9 mouse cellular contexts compared by ENCODE assay signal in genomic region chr11:69604347-69604746, GRCm38 (mm10). TPM values are rescaled to one million over a fixed set of nuclear protein-coding genes. Genes with fewer than 3 reads are reported as not detected.
DNase-seq lines count a peak whose midpoint lies in the region; ATAC-seq and TF ChIP-seq lines count a peak whose summit lies in the region.
"Had no signal": no experiment of that assay in that cellular context is flagged by ENCODE, and none has a peak within 500 bp of the region (broad histone marks: within the 10 kb centered on the region; RNA-seq: fewer than 3 reads in every experiment).

No protein-coding gene starts in this region.

- no peaks in the 10 kb centered on the region for H3K27me3 ChIP-seq in heart, postnatal 0 days (ENCODE audit: control insufficient read depth, insufficient read depth, low read length)
- H3K27me3 ChIP-seq in embryonic facial prominence, embryonic 10.5 days (replicated peaks; ENCODE audit: low read depth, poor library complexity, severe bottlenecking): peaks cover 40% of the 10 kb centered on the region
- H3K27me3 ChIP-seq in hindbrain, embryonic 14.5 days (ENCODE audit: control insufficient read depth, insufficient read depth, low read length): no peaks in the 10 kb centered on the region
- H3K27me3 ChIP-seq in midbrain, embryonic 13.5 days: peaks cover 10% of the 10 kb centered on the region; the same call in 1 of the 2 replicates

- DNase-seq in heart, postnatal 0 days (ENCODE audit: low spot score): no peak
- no peak for DNase-seq in heart, postnatal 25 days (ENCODE audit: low spot score)
- no peak for DNase-seq in embryonic facial prominence, embryonic 10.5 days (ENCODE audit: low spot score)
- no peak for DNase-seq in hindbrain, embryonic 14.5 days (ENCODE audit: low spot score)
- no peak for DNase-seq in B cell, adult 2 months
- DNase-seq in adrenal gland, adult 2 months: no peak
- no peak for DNase-seq in testis, postnatal 10 days (ENCODE audit: low spot score)

- no peak for ATAC-seq in heart, postnatal 0 days (ENCODE audit: insufficient read depth, low read depth)
- ATAC-seq in hindbrain, embryonic 14.5 days (ENCODE audit: low FRiP score): no peak
- ATAC-seq in midbrain, embryonic 13.5 days: peak; percentile 47

- no peaks in the 10 kb centered on the region for H3K36me3 ChIP-seq in heart, postnatal 0 days (replicated peaks; ENCODE audit: control insufficient read depth, insufficient read depth, low read length)
- no peaks in the 10 kb centered on the region for H3K36me3 ChIP-seq in embryonic facial prominence, embryonic 10.5 days (replicated peaks)
- H3K36me3 ChIP-seq in hindbrain, embryonic 14.5 days (replicated peaks; ENCODE audit: control insufficient read depth, insufficient read depth): peaks cover 18% of the 10 kb centered on the region; the same call in 1 of the 2 replicates
- H3K36me3 ChIP-seq in midbrain, embryonic 13.5 days: peaks cover 17% of the 10 kb centered on the region

- H3K4me1 ChIP-seq in heart, postnatal 0 days (ENCODE audit: control insufficient read depth, insufficient read depth): peaks cover 59% of the 10 kb centered on the region
- peaks cover 52% of the 10 kb centered on the region for H3K4me1 ChIP-seq in embryonic facial prominence, embryonic 10.5 days
- H3K4me1 ChIP-seq in hindbrain, embryonic 14.5 days (replicated peaks; ENCODE audit: control insufficient read depth, insufficient read depth, low read length): peaks cover 15% of the 10 kb centered on the region
- H3K4me1 ChIP-seq in midbrain, embryonic 13.5 days (replicated peaks): peaks cover 39% of the 10 kb centered on the region

- intact Hi-C loops in heart, postnatal 25 days (cut with DNase I): loop anchor here (2.0 kb wide), 1 partner anchor 24 kb away; the partner anchor contains the start of genes Trp53 and Wrap53

- peak overlapping the region; percentile 79 for H3K27ac ChIP-seq in heart, postnatal 0 days (ENCODE audit: low read depth)
- peak overlapping the region; percentile 77; the same call in 1 of the 2 replicates for H3K27ac ChIP-seq in embryonic facial prominence, embryonic 10.5 days (replicated peaks)
- peak overlapping the region; percentile 83; the same call in 1 of the 2 replicates for H3K27ac ChIP-seq in hindbrain, embryonic 14.5 days
- H3K27ac ChIP-seq in midbrain, embryonic 13.5 days: peak overlapping the region; percentile 64; the same call in 1 of the 2 replicates

- no peaks in the 10 kb centered on the region for H3K9me3 ChIP-seq in heart, postnatal 0 days (replicated peaks; ENCODE audit: control insufficient read depth, low read length)
- H3K9me3 ChIP-seq in embryonic facial prominence, embryonic 10.5 days: no peaks in the 10 kb centered on the region
- no peaks in the 10 kb centered on the region for H3K9me3 ChIP-seq in hindbrain, embryonic 14.5 days (ENCODE audit: control insufficient read depth, low read length)
- no peaks in the 10 kb centered on the region for H3K9me3 ChIP-seq in midbrain, embryonic 13.5 days

- peak overlapping the region; percentile 97 for H3K4me2 ChIP-seq in heart, postnatal 0 days (ENCODE audit: low read depth, low read length)
- H3K4me2 ChIP-seq in hindbrain, embryonic 14.5 days (replicated peaks): peak overlapping the region; percentile 99
- H3K4me2 ChIP-seq in midbrain, embryonic 13.5 days (replicated peaks): peak overlapping the region; percentile 92

- no peak for TF ChIP-seq EP300 in heart, postnatal 0 days (IDR thresholded peaks at IDR 0.05; ENCODE audit: low read depth)

- peak overlapping the region; percentile 66 for H3K4me3 ChIP-seq in heart, postnatal 0 days (ENCODE audit: low read depth, low read length)
- H3K4me3 ChIP-seq in embryonic facial prominence, embryonic 10.5 days: peak overlapping the region; percentile 74
- peak overlapping the region; percentile 75 for H3K4me3 ChIP-seq in hindbrain, embryonic 14.5 days (replicated peaks; ENCODE audit: low read length)
- H3K4me3 ChIP-seq in midbrain, embryonic 13.5 days (replicated peaks): peak overlapping the region; percentile 62

- no peak overlapping the region for H3K9ac ChIP-seq in heart, postnatal 0 days (replicated peaks; ENCODE audit: low read depth, low read length)
- peak overlapping the region; percentile 90 for H3K9ac ChIP-seq in hindbrain, embryonic 14.5 days
- peak overlapping the region; percentile 86 for H3K9ac ChIP-seq in midbrain, embryonic 13.5 days (replicated peaks)

- 71% methylated on average over 3 of the region's 3 CpGs for WGBS in heart, postnatal 0 days
- 53% methylated on average over 3 of the region's 3 CpGs for WGBS in embryonic facial prominence, embryonic 10.5 days
- WGBS in hindbrain, embryonic 14.5 days: 53% methylated on average over 3 of the region's 3 CpGs
- WGBS in midbrain, embryonic 13.5 days: 49% methylated on average over 3 of the region's 3 CpGs

- no peak for TF ChIP-seq CTCF in heart, postnatal 0 days (IDR thresholded peaks at IDR 0.05; ENCODE audit: low read depth)

RNA-seq across cellular contexts. Expression of gene Atp1b2, which starts 1.4 kb away (rescaled TPM):
- 23.7 and 24.7 TPM in 2 replicates for total RNA-seq in heart, postnatal 0 days (2014; rRNA removed; ENCODE audit: low replicate concordance)
- polyA plus RNA-seq in heart, postnatal 0 days (2015; fragmentation: Nextera tagmentation; extraction: Ambion mirVana): 15.1 and 16.8 TPM in 2 replicates
- total RNA-seq in heart, postnatal 25 days (2021): 10 to 100 TPM; 18.0 to 25.8 TPM
- polyA plus RNA-seq in embryonic facial prominence, embryonic 10.5 days (2016; fragmentation: Nextera tagmentation; extraction: Ambion mirVana): 3.2 TPM in 2 replicates
- polyA plus RNA-seq in hindbrain, embryonic 14.5 days (2014; fragmentation: Nextera tagmentation; extraction: Ambion mirVana): 72.1 and 94.2 TPM in 2 replicates
- 23.2 and 24.3 TPM in 2 replicates for polyA plus RNA-seq in midbrain, embryonic 13.5 days (2015; fragmentation: Nextera tagmentation; extraction: Ambion mirVana)
- 10 to 100 TPM; 34.9 to 40.2 TPM for total RNA-seq in adrenal gland, adult 2 months (2021)
- polyA plus RNA-seq in adrenal gland, adult 2 months (2012; rRNA removed): 28.3 and 31.5 TPM in 2 replicates
- total RNA-seq: neutrophil, adult 5-6 weeks had no signal

RNA-seq across cellular contexts. Expression of gene Shbg, which starts 13.4 kb away (rescaled TPM):
- not detected in 2 replicates for total RNA-seq in heart, postnatal 0 days (2014; rRNA removed; ENCODE audit: low replicate concordance)
- 0.08 TPM in 1 of 2 replicates, not detected in the other for polyA plus RNA-seq in heart, postnatal 0 days (2015; fragmentation: Nextera tagmentation; extraction: Ambion mirVana)
- not detected for total RNA-seq in heart, postnatal 25 days (2021)
- not detected in 2 replicates for polyA plus RNA-seq in embryonic facial prominence, embryonic 10.5 days (2016; fragmentation: Nextera tagmentation; extraction: Ambion mirVana)
- not detected in 2 replicates for polyA plus RNA-seq in hindbrain, embryonic 14.5 days (2014; fragmentation: Nextera tagmentation; extraction: Ambion mirVana)
- not detected in 2 replicates for polyA plus RNA-seq in midbrain, embryonic 13.5 days (2015; fragmentation: Nextera tagmentation; extraction: Ambion mirVana)
- not detected for total RNA-seq in adrenal gland, adult 2 months (2021)
- polyA plus RNA-seq in adrenal gland, adult 2 months (2012; rRNA removed): not detected in 2 replicates
- total RNA-seq: neutrophil, adult 5-6 weeks had no signal

RNA-seq across cellular contexts. Expression of gene Sat2, which starts 17.5 kb away (rescaled TPM):
- total RNA-seq in heart, postnatal 0 days (2014; rRNA removed; ENCODE audit: low replicate concordance): 7.3 TPM in 1 of 2 replicates, not detected in the other
- polyA plus RNA-seq in heart, postnatal 0 days (2015; fragmentation: Nextera tagmentation; extraction: Ambion mirVana): 17.8 and 18.8 TPM in 2 replicates
- total RNA-seq in heart, postnatal 25 days (2021): 1 to 10 TPM; 2.3 to 2.5 TPM
- 16.0 TPM in 2 replicates for polyA plus RNA-seq in embryonic facial prominence, embryonic 10.5 days (2016; fragmentation: Nextera tagmentation; extraction: Ambion mirVana)
- 16.9 and 24.5 TPM in 2 replicates for polyA plus RNA-seq in hindbrain, embryonic 14.5 days (2014; fragmentation: Nextera tagmentation; extraction: Ambion mirVana)
- 25.1 and 28.5 TPM in 2 replicates for polyA plus RNA-seq in midbrain, embryonic 13.5 days (2015; fragmentation: Nextera tagmentation; extraction: Ambion mirVana)
- total RNA-seq in adrenal gland, adult 2 months (2021): 10 to 100 TPM in 1 of 2 experiments, 1 to 10 TPM in 1; 6.1 to 11.9 TPM
- polyA plus RNA-seq in adrenal gland, adult 2 months (2012; rRNA removed): 2.1 and 3.2 TPM in 2 replicates
- total RNA-seq: neutrophil, adult 5-6 weeks had no signal

RNA-seq across cellular contexts. Expression of gene Trp53, which starts 24.2 kb away (rescaled TPM):
- total RNA-seq in heart, postnatal 0 days (2014; rRNA removed; ENCODE audit: low replicate concordance): 33.6 and 35.9 TPM in 2 replicates
- 31.5 and 32.6 TPM in 2 replicates for polyA plus RNA-seq in heart, postnatal 0 days (2015; fragmentation: Nextera tagmentation; extraction: Ambion mirVana)
- 10 to 100 TPM; 16.9 to 17.9 TPM for total RNA-seq in heart, postnatal 25 days (2021)
- polyA plus RNA-seq in embryonic facial prominence, embryonic 10.5 days (2016; fragmentation: Nextera tagmentation; extraction: Ambion mirVana): 219 and 225 TPM in 2 replicates
- 55.7 TPM in 2 replicates for polyA plus RNA-seq in hindbrain, embryonic 14.5 days (2014; fragmentation: Nextera tagmentation; extraction: Ambion mirVana)
- 84.2 and 93.4 TPM in 2 replicates for polyA plus RNA-seq in midbrain, embryonic 13.5 days (2015; fragmentation: Nextera tagmentation; extraction: Ambion mirVana)
- 10 to 100 TPM; 59.6 to 67.5 TPM for total RNA-seq in adrenal gland, adult 2 months (2021)
- 78.9 and 85.0 TPM in 2 replicates for polyA plus RNA-seq in adrenal gland, adult 2 months (2012; rRNA removed)

RNA-seq across cellular contexts. Expression of gene Wrap53, which starts 24.3 kb away (rescaled TPM):
- total RNA-seq in heart, postnatal 0 days (2014; rRNA removed; ENCODE audit: low replicate concordance): 12.4 and 18.7 TPM in 2 replicates
- 6.7 and 7.8 TPM in 2 replicates for polyA plus RNA-seq in heart, postnatal 0 days (2015; fragmentation: Nextera tagmentation; extraction: Ambion mirVana)
- total RNA-seq in heart, postnatal 25 days (2021): 1 to 10 TPM; 4.6 to 6.1 TPM
- 41.6 and 43.5 TPM in 2 replicates for polyA plus RNA-seq in embryonic facial prominence, embryonic 10.5 days (2016; fragmentation: Nextera tagmentation; extraction: Ambion mirVana)
- 15.6 and 16.8 TPM in 2 replicates for polyA plus RNA-seq in hindbrain, embryonic 14.5 days (2014; fragmentation: Nextera tagmentation; extraction: Ambion mirVana)
- 24.5 and 26.9 TPM in 2 replicates for polyA plus RNA-seq in midbrain, embryonic 13.5 days (2015; fragmentation: Nextera tagmentation; extraction: Ambion mirVana)
- total RNA-seq in adrenal gland, adult 2 months (2021): 10 to 100 TPM in 1 of 2 experiments, 1 to 10 TPM in 1; 8.4 to 12.0 TPM
- polyA plus RNA-seq in adrenal gland, adult 2 months (2012; rRNA removed): 14.8 and 16.1 TPM in 2 replicates
